Mouse (Mus musculus): ENCODE results near the gene Asl.
A peak's percentile ranks its signal among the peaks of the same experiment; 100 is the strongest.

DNA sequence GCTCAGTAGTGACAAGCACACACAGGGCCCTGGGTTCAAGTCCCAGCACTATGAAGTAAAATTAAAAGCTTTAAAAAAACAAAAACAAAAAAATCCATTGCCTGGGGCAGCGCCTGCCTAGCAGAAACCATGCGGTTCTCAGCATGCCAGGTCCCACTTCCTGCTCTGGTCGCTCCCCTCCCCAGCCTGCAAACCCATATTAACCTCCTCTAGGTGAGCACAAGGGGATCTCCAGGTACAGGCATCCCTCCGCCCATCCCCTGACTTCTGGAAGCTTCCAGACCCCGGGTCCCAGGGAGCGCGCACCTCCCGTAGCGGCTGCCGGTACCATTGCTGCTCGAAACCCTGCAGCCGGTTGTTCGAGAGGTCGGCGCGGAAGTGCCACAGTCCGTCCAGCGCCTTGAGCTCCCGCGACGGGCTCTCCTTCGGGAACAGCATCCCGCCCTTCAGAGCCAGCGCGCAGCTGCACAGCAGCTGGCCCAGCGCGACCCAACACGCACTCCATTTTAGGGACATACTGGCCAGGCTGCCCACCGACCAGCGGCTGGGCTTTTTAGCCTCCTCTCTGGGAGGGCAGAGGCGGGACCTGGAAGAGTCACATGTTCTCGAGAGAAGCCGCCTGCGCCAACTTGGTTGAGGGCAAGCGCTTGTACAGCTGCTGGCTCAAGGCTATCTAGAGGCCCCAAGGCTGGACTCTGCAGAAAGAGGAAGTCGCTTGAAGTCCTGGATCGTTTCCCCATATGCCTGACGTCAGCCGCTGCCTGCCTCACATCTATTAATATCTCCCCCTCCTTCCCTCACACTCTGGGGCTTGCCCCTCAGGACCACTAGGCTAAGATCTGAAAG lies 26.5 kb downstream of the Asl start, which contains the start of gene Gusb:
- TF ChIP-seq ZC3H11A (IDR thresholded peaks at IDR 0.05; ENCODE audit: borderline replicate concordance, low read depth, low read length) (no peak; the same call in 1 of the 2 replicates), HCFC1 (IDR thresholded peaks at IDR 0.05; ENCODE audit: borderline replicate concordance, insufficient read depth, low read length) (peak; percentile 60; the same call in 1 of the 2 replicates), CHD2 (IDR thresholded peaks at IDR 0.05; ENCODE audit: low read depth, low read length) (no peak), ZNF384 (IDR thresholded peaks at IDR 0.05; ENCODE audit: low read depth, low read length) (no peak), MAFK (IDR thresholded peaks at IDR 0.05; ENCODE audit: insufficient read depth, low read depth, low read length) (no peak)

All from ES-E14 (cell line).